Mouse (Mus musculus): Measurements from ENCODE around the gene Tmem205. TPM values are rescaled to one million over a fixed set of nuclear protein-coding genes. Genes with fewer than 3 reads are reported as not detected.

Tmem205 gene
- total and polyA plus RNA-seq, 2 experiments from 2014 or later, result 52.0 to 56.2 TPM

DNA sequence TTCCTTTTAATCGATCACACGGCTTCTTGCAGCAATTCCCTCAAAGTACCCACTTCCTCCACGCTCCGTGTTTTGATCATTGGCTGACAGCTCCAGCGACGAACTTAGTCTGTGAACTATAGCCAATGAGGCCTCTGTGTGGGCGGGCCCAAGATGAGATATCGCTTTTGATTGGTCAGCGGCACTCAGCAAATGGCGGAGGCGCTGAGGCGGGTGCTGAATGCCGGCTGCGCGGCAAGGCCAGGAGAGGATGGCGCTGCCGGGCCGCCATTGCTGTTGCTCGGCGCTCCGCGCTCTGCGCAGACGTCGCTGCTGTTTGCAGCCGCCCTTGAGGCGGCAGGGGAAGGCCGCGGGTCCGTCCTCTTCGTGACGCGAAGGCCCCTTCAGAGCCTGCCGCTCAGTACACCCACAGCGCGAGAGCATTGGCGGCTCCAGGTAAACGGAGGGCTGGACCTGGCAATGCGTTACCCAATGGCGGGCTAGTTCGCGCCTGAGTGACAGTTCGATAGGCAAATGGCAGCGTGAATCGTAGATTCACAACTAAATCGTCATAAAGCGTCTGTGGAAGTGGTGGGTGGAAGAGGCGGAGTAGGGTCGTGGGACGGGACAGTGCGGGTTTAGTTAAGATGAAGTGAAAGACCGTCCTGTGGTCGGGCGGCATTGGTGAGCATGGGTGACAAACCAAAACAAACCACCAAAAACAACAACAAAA lies 28.4 kb upstream of the Tmem205 start, which contains the start of gene Swsap1:
Gene Swsap1 (plus strand): TSS at position 186 of the 712 bp plus-strand sequence.
- peak within 1 kb of the TSS; percentile 64 for H3K4me2 ChIP-seq (ENCODE audit: low read depth, low read length)
- peaks cover 8% of the 10 kb centered on the region for H3K27me3 ChIP-seq (ENCODE audit: insufficient read depth, low read length)
- H3K27ac ChIP-seq, result peak within 1 kb of the TSS; percentile 97
- WGBS, result under 1% methylated on average over 54 of the region's 54 CpGs
- H3K9me3 ChIP-seq (ENCODE audit: low read length), result no peaks in the 10 kb centered on the region
- H3K4me3 ChIP-seq (ENCODE audit: low read length), result peak within 1 kb of the TSS; percentile 62
- H3K4me1 ChIP-seq (ENCODE audit: insufficient read depth, low read length), result peaks cover 8% of the 10 kb centered on the region; the same call in 1 of the 2 replicates
- peak within 1 kb of the TSS; percentile 76 for H3K9ac ChIP-seq (replicated peaks; ENCODE audit: low read length)
- H3K36me3 ChIP-seq (ENCODE audit: insufficient read depth, low read length), result no peaks in the 10 kb centered on the region
- no peak for TF ChIP-seq CTCF (IDR thresholded peaks at IDR 0.05; ENCODE audit: low read depth)
- ATAC-seq, result peak; percentile 97
- DNase-seq (ENCODE audit: low spot score), result peak; percentile 98

DNA sequence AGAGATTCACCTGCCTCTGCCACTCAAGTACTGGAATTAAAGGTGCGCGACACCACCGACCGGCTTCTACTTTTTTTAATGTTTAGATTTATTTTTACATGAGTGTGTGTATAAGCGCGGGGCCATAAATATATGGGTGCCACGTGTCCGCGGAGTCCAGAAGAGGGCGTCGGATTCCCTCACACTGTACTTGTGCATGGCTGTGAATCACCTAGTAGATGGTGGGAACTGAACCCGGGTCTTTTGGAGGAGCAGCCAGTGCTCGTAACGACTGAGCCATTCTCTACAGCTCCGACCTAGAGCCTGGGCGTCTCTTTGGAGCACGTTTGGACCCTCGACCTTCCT lies 27.8 kb upstream of the Tmem205 start:
- H3K36me3 ChIP-seq (ENCODE audit: insufficient read depth, low read length), result no peaks in the 10 kb centered on the region
- H3K9ac ChIP-seq (replicated peaks; ENCODE audit: low read length), result peak overlapping the region; percentile 76
- TF ChIP-seq CTCF (IDR thresholded peaks at IDR 0.05; ENCODE audit: low read depth), result peak; percentile 57
- peaks cover 7% of the 10 kb centered on the region; the same call in 1 of the 2 replicates for H3K27me3 ChIP-seq (ENCODE audit: insufficient read depth, low read length)
- 2% methylated on average over 18 of the region's 18 CpGs for WGBS
- peak overlapping the region; percentile 62 for H3K4me3 ChIP-seq (ENCODE audit: low read length)
- no peaks in the 10 kb centered on the region for H3K9me3 ChIP-seq (ENCODE audit: low read length)
- H3K27ac ChIP-seq, result peak overlapping the region; percentile 97
- H3K4me2 ChIP-seq (ENCODE audit: low read depth, low read length), result peak overlapping the region; percentile 64
- DNase-seq (ENCODE audit: low spot score), result no peak
- peaks cover 8% of the 10 kb centered on the region; the same call in 1 of the 2 replicates for H3K4me1 ChIP-seq (ENCODE audit: insufficient read depth, low read length)
- ATAC-seq, result peak; percentile 60

DNA sequence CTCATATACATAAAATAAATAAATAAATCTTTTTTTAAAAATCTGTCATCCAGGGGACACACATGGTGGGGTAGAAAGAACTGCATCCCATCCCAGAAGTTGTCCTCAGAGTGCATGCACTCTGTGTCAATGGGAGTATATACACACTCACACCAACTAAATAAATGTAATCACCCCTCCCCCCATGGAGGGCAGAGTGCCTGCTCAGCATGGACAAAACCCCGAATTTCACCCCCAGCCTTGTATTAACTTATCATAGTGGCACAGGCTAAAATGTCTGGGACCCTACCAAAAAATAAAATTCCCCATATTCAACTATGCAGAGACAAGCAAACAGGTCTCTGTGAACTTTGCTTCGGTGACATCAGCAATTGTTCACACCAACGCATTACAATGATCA lies 27.3 kb upstream of the Tmem205 start:
- 73% methylated on average over 3 of the region's 3 CpGs for WGBS
- no peak overlapping the region for H3K9ac ChIP-seq (replicated peaks; ENCODE audit: low read length)
- H3K9me3 ChIP-seq (ENCODE audit: low read length), result no peaks in the 10 kb centered on the region
- no peaks in the 10 kb centered on the region for H3K36me3 ChIP-seq (ENCODE audit: insufficient read depth, low read length)
- no peak overlapping the region for H3K4me3 ChIP-seq (ENCODE audit: low read length)
- ATAC-seq (no peak), DNase-seq (ENCODE audit: low spot score) (no peak)
- H3K4me2 ChIP-seq (ENCODE audit: low read depth, low read length), result peak overlapping the region; percentile 64; the same call in 1 of the 2 replicates
- no peak for TF ChIP-seq CTCF (IDR thresholded peaks at IDR 0.05; ENCODE audit: low read depth)
- no peak overlapping the region for H3K27ac ChIP-seq
- peaks cover 8% of the 10 kb centered on the region; the same call in 1 of the 2 replicates for H3K4me1 ChIP-seq (ENCODE audit: insufficient read depth, low read length)
- peaks cover 4% of the 10 kb centered on the region; the same call in 1 of the 2 replicates for H3K27me3 ChIP-seq (ENCODE audit: insufficient read depth, low read length)

DNA sequence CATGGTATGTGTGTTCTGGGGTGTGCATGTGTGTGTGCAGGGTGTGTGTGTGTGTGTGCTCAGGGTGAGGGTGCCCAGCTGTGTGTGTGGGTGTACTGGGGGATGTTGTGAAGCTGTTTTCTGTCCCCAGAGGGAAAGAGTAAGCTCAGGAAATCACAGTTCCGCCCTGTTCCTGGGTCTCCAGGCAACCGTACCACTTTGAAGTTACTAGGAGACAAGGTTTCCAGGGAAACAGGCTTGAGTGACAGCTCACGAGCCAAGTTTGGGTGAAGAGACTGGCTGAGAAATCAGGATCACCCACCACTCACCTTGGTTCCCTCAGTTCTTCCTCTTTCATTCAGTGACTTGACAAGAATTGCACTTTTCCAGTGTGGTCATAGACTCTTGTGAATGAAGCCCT lies 26.2 kb upstream of the Tmem205 start:
- H3K27ac ChIP-seq, result peak overlapping the region; percentile 3; the same call in 1 of the 2 replicates
- H3K9me3 ChIP-seq (ENCODE audit: low read length), result no peaks in the 10 kb centered on the region
- no peak overlapping the region for H3K4me3 ChIP-seq (ENCODE audit: low read length)
- ATAC-seq, result no peak
- no peak overlapping the region for H3K9ac ChIP-seq (replicated peaks; ENCODE audit: low read length)
- WGBS, result 8% methylated on average over 3 of the region's 3 CpGs
- no peak overlapping the region for H3K4me2 ChIP-seq (ENCODE audit: low read depth, low read length)
- peak; percentile 82 for DNase-seq (ENCODE audit: low spot score)
- H3K27me3 ChIP-seq (ENCODE audit: insufficient read depth, low read length), result no peaks in the 10 kb centered on the region
- H3K4me1 ChIP-seq (ENCODE audit: insufficient read depth, low read length), result peaks cover 8% of the 10 kb centered on the region; the same call in 1 of the 2 replicates
- no peak for TF ChIP-seq CTCF (IDR thresholded peaks at IDR 0.05; ENCODE audit: low read depth)
- no peaks in the 10 kb centered on the region for H3K36me3 ChIP-seq (ENCODE audit: insufficient read depth, low read length)

GRCm38 (mm10) chr9:21951977-21952376 lies 24.6 kb upstream of the Tmem205 start:
- H3K4me3 ChIP-seq (ENCODE audit: low read length), result no peak overlapping the region
- H3K4me1 ChIP-seq (ENCODE audit: insufficient read depth, low read length), result peaks cover 8% of the 10 kb centered on the region; the same call in 1 of the 2 replicates
- no peak overlapping the region for H3K4me2 ChIP-seq (ENCODE audit: low read depth, low read length)
- H3K9ac ChIP-seq (replicated peaks; ENCODE audit: low read length), result no peak overlapping the region
- DNase-seq (ENCODE audit: low spot score) (no peak), ATAC-seq (no peak)
- no peak overlapping the region for H3K27ac ChIP-seq
- WGBS, result 90% methylated on average over 3 of the region's 3 CpGs
- H3K9me3 ChIP-seq (ENCODE audit: low read length), result no peaks in the 10 kb centered on the region
- TF ChIP-seq CTCF (IDR thresholded peaks at IDR 0.05; ENCODE audit: low read depth), result peak; percentile 62
- H3K27me3 ChIP-seq (ENCODE audit: insufficient read depth, low read length), result no peaks in the 10 kb centered on the region
- peaks cover 12% of the 10 kb centered on the region; the same call in 1 of the 2 replicates for H3K36me3 ChIP-seq (ENCODE audit: insufficient read depth, low read length)

GRCm38 (mm10) chr9:21950322-21950721 lies 23.0 kb upstream of the Tmem205 start:
- DNase-seq (ENCODE audit: low spot score), result peak; percentile 42
- H3K27ac ChIP-seq, result no peak overlapping the region
- H3K4me1 ChIP-seq (ENCODE audit: insufficient read depth, low read length), result peaks cover 4% of the 10 kb centered on the region; the same call in 1 of the 2 replicates
- ATAC-seq, result no peak
- WGBS, result 25% methylated on average over 11 of the region's 11 CpGs
- H3K27me3 ChIP-seq (ENCODE audit: insufficient read depth, low read length), result no peaks in the 10 kb centered on the region
- no peak for TF ChIP-seq CTCF (IDR thresholded peaks at IDR 0.05; ENCODE audit: low read depth)
- no peak overlapping the region for H3K4me3 ChIP-seq (ENCODE audit: low read length)
- H3K9me3 ChIP-seq (ENCODE audit: low read length), result no peaks in the 10 kb centered on the region
- no peak overlapping the region for H3K9ac ChIP-seq (replicated peaks; ENCODE audit: low read length)
- H3K36me3 ChIP-seq (ENCODE audit: insufficient read depth, low read length), result peaks cover 12% of the 10 kb centered on the region; the same call in 1 of the 2 replicates
- no peak overlapping the region for H3K4me2 ChIP-seq (ENCODE audit: low read depth, low read length)

DNA sequence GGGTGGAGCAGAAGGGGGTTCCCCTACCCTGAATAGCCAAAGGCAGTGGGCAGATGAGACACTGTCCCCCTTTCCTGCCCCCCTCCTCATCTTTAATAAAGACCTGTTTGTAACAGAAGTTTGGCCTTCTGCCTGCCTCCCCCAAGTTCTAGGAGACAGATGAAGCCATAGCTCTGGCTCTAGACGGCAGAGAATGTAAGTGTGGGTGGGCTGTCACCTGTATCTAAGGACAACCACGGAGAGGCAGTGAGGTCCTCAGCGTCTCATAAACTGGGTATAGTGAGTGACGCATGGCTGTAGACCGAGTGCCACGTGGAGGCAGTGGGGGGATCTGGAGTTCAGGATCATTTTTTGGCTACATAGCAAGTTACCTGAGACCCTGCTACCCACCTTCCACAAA lies 21.4 kb upstream of the Tmem205 start:
- WGBS, result 56% methylated on average over 6 of the region's 6 CpGs
- TF ChIP-seq CTCF (IDR thresholded peaks at IDR 0.05; ENCODE audit: low read depth), result no peak
- no peaks in the 10 kb centered on the region for H3K27me3 ChIP-seq (ENCODE audit: insufficient read depth, low read length)
- DNase-seq (ENCODE audit: low spot score) (no peak), ATAC-seq (no peak)
- no peak overlapping the region for H3K9ac ChIP-seq (replicated peaks; ENCODE audit: low read length)
- H3K4me3 ChIP-seq (ENCODE audit: low read length), result no peak overlapping the region
- no peak overlapping the region for H3K4me2 ChIP-seq (ENCODE audit: low read depth, low read length)
- H3K9me3 ChIP-seq (ENCODE audit: low read length), result no peaks in the 10 kb centered on the region
- no peak overlapping the region for H3K27ac ChIP-seq
- H3K4me1 ChIP-seq (ENCODE audit: insufficient read depth, low read length), result peaks cover 4% of the 10 kb centered on the region; the same call in 1 of the 2 replicates
- peaks cover 12% of the 10 kb centered on the region; the same call in 1 of the 2 replicates for H3K36me3 ChIP-seq (ENCODE audit: insufficient read depth, low read length)
